Mouse (Mus musculus): ENCODE measurements at regions not wholly inside any gene's neighbourhood (a gene's known extent, or its start where the extent isn't known, plus 50 kb on each side); places are given as distances from the start of the nearest gene placed in this dataset.

DNA sequence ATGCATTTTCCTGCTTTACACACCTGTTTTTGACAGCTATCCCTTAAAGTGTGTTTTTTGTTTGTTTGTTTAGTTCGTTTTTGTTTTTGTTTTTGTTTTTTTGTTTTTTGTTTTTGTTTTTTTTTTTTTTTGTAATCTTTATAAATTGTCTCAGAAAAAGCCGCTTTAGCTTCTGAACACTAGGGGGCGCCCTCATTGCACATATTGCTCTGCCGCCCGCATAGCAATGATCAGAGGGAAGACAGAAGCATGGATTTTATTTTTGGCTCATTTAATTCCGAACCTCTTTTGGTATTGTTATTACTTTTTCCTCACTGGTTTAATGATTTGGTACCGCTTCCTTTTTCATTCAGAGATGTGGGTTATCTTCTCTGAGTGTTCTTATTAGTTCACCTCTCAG is 569.9 kb upstream of the Gm10800 start:
- peak; percentile 2 for DNase-seq (ENCODE audit: low read depth, low spot score)
